Mouse (Mus musculus) intestine, embryonic 16.5 days (tissue): ENCODE measurements around the gene Il2rg. TPM values are rescaled to one million over a fixed set of nuclear protein-coding genes. Genes with fewer than 3 reads are reported as not detected.

Experiments
- ATAC-seq: fragments of 200-750 bp; cut with Nextera tagmentation; 2 replicates; pipeline ENCODE4 v1.8.0; 2017; ENCODE audit warnings: moderate TSS enrichment, moderate library complexity
- H3K27ac ChIP-seq: fragments of 300-500 bp; sonication (generic); 2 replicates; pipeline ENCODE4 v1.5.1; 2014; ENCODE audit warnings: mild to moderate bottlenecking, low read length
- H3K27me3 ChIP-seq: fragments of 300-500 bp; sonication (generic); replicated peaks from 2 replicates; pipeline ENCODE4 v1.6.1; 2014; ENCODE audit warnings: low read length, control low read depth, mixed read lengths; ENCODE audit not compliant: control insufficient read depth, insufficient read depth
- H3K36me3 ChIP-seq: fragments of 300-500 bp; sonication (generic); 2 replicates; pipeline ENCODE4 v1.6.1; 2014; ENCODE audit warnings: low read length, control low read depth; ENCODE audit not compliant: control insufficient read depth, insufficient read depth
- H3K4me1 ChIP-seq: fragments of 300-500 bp; sonication (generic); 2 replicates; pipeline ENCODE4 v1.6.1; 2014; ENCODE audit warnings: low read length, control low read depth, mixed read lengths; ENCODE audit not compliant: control insufficient read depth, insufficient read depth
- H3K4me2 ChIP-seq: fragments of 300-500 bp; sonication (generic); 2 replicates; pipeline ENCODE4 v1.6.1; 2014; ENCODE audit warnings: low read depth, low read length, control low read depth
- H3K4me3 ChIP-seq: fragments of 300-500 bp; sonication (generic); 2 replicates; pipeline ENCODE4 v1.5.1; 2014; ENCODE audit warnings: mild to moderate bottlenecking, low read length
- H3K9ac ChIP-seq: fragments of 300-500 bp; sonication (generic); 2 replicates; pipeline ENCODE4 v1.6.1; 2014; ENCODE audit warnings: low read depth, low read length
- H3K9me3 ChIP-seq: fragments of 300-500 bp; sonication (generic); 2 replicates; pipeline ENCODE4 v1.6.1; 2016; ENCODE audit warnings: low read length, control low read depth; ENCODE audit not compliant: control insufficient read depth
- WGBS: fragments of 180-500 bp; shearing (Covaris S2); extraction: QIAGEN DNeasy Blood & Tissue Kit; methylation state at CpG from one replicate; pipeline ENCODE4 v1.1.7; 2014; 5-methylcytosine and 5-hydroxymethylcytosine counted together
- polyA plus RNA-seq: library from polyadenylated mRNA; unstranded; fragments of >200 nt; fragmentation: Nextera tagmentation; extraction: Ambion mirVana; gene quantifications from 2 replicates; pipeline ENCODE4 v1.2.1, GENCODE M21; 2015

Gene Il2rg
- polyA plus RNA-seq, 1 experiment from 2014 or later: 15.6 TPM

DNA sequence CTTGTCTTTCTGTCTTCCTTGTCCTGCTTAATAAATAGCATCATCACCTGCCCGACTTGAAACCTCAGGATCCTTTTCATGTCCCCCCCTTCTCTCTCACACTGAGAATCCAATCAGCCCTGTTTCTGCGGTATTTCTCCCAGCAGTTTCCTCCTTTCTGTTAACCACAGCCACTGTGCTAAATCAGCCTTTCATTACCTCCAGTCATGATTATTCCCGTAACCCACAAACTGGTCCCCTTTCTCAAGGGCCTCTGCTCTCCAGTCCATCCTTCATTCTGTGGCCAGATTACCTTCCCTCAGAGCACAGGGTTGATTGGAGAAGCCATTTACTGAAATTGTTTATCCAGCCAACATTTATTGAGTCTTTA, 685 bp upstream of the Il2rg start, which contains the start of gene Gm20489:
Gm20489 (minus strand) TSS at position 269 of the 370 bp plus-strand sequence.
- 49% methylated on average over 3 of the region's 3 CpGs for WGBS
- Histone ChIP-seq H3K4me1 (no peaks in the 10 kb centered on the region), H3K4me3 (no peak within 1 kb of the TSS), H3K27ac (no peak within 1 kb of the TSS), H3K9me3 (no peaks in the 10 kb centered on the region), H3K4me2 (no peak within 1 kb of the TSS), H3K9ac (no peak within 1 kb of the TSS), H3K27me3 (no peaks in the 10 kb centered on the region), H3K36me3 (no peaks in the 10 kb centered on the region)
- no peak for ATAC-seq

DNA sequence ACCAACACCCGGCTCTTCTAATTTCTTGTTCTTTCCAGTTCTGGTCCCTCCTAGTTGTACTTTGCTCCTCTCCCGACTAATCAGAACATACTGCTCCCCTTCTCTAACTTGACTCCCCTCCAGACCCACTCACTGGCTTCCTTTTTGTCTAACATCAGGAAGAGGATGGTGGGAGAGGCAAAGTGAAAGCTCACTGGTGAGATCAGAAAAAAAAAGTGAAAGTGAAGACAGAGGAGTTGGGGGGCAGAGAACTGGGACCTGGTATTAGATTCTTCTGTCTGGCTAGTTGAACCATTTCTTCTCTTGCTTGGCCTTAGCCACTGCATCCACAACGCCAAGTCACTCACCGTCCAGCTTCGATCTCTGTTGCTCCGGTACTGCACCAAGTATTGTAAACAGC, 1.4 kb downstream of the Il2rg start:
- H3K27me3 ChIP-seq: no peaks in the 10 kb centered on the region
- WGBS: 90% methylated on average over 6 of the region's 6 CpGs
- no peaks in the 10 kb centered on the region for H3K4me1 ChIP-seq
- H3K4me3 ChIP-seq: no peak overlapping the region
- H3K4me2 ChIP-seq: no peak overlapping the region
- ATAC-seq: no peak
- no peak overlapping the region for H3K9ac ChIP-seq
- no peaks in the 10 kb centered on the region for H3K9me3 ChIP-seq
- H3K36me3 ChIP-seq: no peaks in the 10 kb centered on the region
- no peak overlapping the region for H3K27ac ChIP-seq

GRCm38 (mm10) chrX:101263892-101264291, 4.2 kb downstream of the Il2rg start, which contains the start of gene Gm614:
Gm614 (minus strand) TSS chrX:101263992.
- no peaks in the 10 kb centered on the region for H3K36me3 ChIP-seq
- no peak within 1 kb of the TSS for H3K9ac ChIP-seq
- H3K27me3 ChIP-seq: no peaks in the 10 kb centered on the region
- ATAC-seq: no peak
- H3K9me3 ChIP-seq: no peaks in the 10 kb centered on the region
- H3K27ac ChIP-seq: no peak within 1 kb of the TSS
- H3K4me1 ChIP-seq: peaks cover 13% of the 10 kb centered on the region
- no peak within 1 kb of the TSS for H3K4me3 ChIP-seq
- H3K4me2 ChIP-seq: no peak within 1 kb of the TSS
- 88% methylated on average over 1 of the region's 1 CpGs for WGBS

DNA sequence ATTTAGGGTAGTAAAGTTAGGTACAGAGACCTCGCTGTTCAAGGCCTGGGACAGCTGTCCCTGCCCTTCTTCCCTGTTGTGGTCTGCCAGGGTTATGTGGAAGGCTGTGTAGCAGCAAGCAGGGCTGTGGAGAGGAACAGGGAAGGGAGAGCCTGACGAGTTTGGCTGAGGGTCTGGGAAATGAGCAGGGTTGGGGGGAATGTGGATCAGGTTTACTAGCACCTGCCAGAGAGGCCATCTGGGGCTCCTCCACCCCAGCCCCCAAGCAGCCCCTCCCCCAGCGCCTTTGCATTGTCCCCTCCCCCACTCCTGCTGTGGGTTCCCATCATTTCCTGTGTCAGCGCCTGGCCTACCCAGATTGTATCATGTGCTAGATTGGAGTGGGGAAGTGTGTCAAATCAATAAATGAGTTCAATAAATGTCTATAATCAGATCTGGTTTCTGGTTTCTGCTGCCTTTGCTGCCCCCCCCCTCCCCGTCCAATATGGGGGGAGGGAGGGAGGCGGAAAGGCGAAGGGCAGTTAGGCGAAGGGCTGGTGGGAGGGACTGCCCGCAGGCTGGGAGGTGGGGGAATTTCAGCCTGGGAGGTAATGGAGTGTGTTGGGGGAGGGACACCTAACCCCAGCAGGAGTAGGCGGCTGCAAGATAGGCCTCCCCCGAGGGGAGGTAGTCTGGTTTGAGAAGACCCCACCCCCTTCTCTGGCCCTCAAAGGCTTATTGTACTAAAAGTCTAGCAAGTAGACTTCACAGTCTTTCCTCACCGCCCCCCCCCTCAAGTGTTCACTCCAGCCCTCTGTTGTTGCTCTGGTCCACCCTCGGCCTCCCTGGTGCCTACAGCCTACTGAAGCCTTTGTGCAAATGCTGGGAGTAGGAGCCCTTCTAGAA, 7.4 kb downstream of the Il2rg start:
- Histone ChIP-seq H3K4me2 (0 out of 2 replicates have a peak overlapping the region, but pooled peaks have one; percentile 6), H3K4me1 (peaks cover 13% of the 10 kb centered on the region), H3K27me3 (0 out of 2 replicates have a peak, but pooled peaks cover under 1% of the 10 kb centered on the region), H3K27ac (peak overlapping the region; percentile 45), H3K4me3 (no peak overlapping the region), H3K9ac (no peak overlapping the region), H3K36me3 (no peaks in the 10 kb centered on the region), H3K9me3 (no peaks in the 10 kb centered on the region)
- ATAC-seq: peak; percentile 66
- WGBS: 31% methylated on average over 10 of the region's 13 CpGs

GRCm38 (mm10) chrX:101256603-101257002, 11.5 kb downstream of the Il2rg start:
- WGBS: 83% methylated on average over 13 of the region's 13 CpGs
- Histone ChIP-seq H3K9me3 (no peaks in the 10 kb centered on the region), H3K27ac (no peak overlapping the region), H3K4me3 (no peak overlapping the region), H3K27me3 (0 out of 2 replicates have a peak, but pooled peaks cover 3% of the 10 kb centered on the region), H3K4me2 (no peak overlapping the region), H3K36me3 (no peaks in the 10 kb centered on the region), H3K9ac (no peak overlapping the region), H3K4me1 (peaks cover 13% of the 10 kb centered on the region)
- no peak for ATAC-seq

DNA sequence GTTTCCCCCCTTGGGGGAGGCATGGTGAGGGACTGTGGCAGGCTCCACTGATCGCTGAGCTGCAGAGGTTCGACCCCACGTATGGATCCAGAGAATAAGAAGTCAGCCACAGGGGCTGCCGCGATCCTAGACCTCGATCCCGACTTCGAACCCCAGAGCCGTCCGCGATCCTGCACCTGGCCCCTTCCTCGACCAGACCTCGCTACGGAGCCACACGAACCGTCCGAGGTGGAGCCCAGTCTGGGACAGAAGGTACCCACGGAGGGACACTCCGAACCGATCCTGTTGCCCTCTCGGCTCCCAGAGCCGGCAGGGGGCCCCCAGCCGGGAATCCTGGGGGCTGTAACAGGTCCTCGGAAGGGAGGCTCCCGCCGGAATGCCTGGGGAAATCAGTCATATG, 13.3 kb downstream of the Il2rg start:
- H3K27me3 ChIP-seq: 0 out of 2 replicates have a peak, but pooled peaks cover 3% of the 10 kb centered on the region
- H3K36me3 ChIP-seq: no peaks in the 10 kb centered on the region
- H3K4me2 ChIP-seq: peak overlapping the region; percentile 65
- H3K4me3 ChIP-seq: peak overlapping the region; percentile 59
- no peaks in the 10 kb centered on the region for H3K4me1 ChIP-seq
- H3K9ac ChIP-seq: peak overlapping the region; percentile 73
- peak; percentile 36 for ATAC-seq
- H3K27ac ChIP-seq: peak overlapping the region; percentile 45
- no peaks in the 10 kb centered on the region for H3K9me3 ChIP-seq
- WGBS: 7% methylated on average over 26 of the region's 26 CpGs

DNA sequence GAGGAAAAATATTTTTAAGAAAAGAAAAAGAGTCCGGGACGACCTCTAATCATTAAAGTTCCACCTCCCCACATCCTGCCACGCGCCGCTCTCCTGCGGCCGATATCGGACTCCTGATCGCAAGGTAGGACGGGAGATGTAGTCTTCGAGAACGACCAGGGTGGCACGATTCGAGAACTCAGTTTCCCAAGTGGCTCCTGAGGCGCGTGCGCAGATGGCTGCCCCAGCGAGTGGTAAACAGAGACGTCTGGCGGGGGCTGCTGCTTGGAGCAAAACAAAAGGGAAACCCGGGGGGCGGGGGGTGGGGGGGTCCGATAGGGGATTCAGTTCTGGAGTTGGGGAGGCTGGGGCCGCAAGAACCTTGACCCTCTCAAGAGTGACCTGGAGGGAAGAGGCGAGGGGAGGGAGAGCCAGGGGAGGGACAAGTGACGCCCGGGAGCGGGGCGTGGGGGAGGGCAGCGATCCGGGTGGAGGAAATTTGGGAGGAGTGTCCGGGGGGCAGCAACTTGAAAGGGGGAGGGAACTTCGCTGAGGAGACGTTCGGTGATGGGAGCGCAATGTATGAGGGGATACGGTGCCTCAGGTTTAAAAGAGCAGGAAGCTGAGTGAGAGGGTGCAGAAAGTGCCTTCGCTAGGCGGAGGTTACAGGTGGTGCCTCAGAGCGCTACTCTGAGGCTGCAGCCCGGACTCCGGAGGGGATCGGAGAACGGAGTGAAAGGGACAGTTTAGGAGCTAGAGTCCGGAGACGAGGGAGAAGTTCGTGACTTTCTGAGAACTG, 13.9 kb downstream of the Il2rg start, which contains the start of gene Foxo4:
Foxo4 (plus strand) TSS at position 577 of the 778 bp plus-strand sequence.
- 20% methylated on average over 46 of the region's 47 CpGs for WGBS
- Histone ChIP-seq H3K9ac (peak within 1 kb of the TSS; percentile 73), H3K4me3 (peak within 1 kb of the TSS; percentile 59), H3K4me2 (peak within 1 kb of the TSS; percentile 65), H3K36me3 (no peaks in the 10 kb centered on the region), H3K9me3 (no peaks in the 10 kb centered on the region), H3K27ac (peak within 1 kb of the TSS; percentile 45), H3K4me1 (no peaks in the 10 kb centered on the region), H3K27me3 (0 out of 2 replicates have a peak, but pooled peaks cover 3% of the 10 kb centered on the region)
- peak; percentile 95 for ATAC-seq

GRCm38 (mm10) chrX:101245011-101245410, 23.0 kb downstream of the Il2rg start:
- Histone ChIP-seq H3K36me3 (no peaks in the 10 kb centered on the region), H3K27ac (no peak overlapping the region), H3K4me1 (no peaks in the 10 kb centered on the region), H3K9me3 (no peaks in the 10 kb centered on the region), H3K27me3 (no peaks in the 10 kb centered on the region), H3K4me3 (no peak overlapping the region), H3K9ac (no peak overlapping the region), H3K4me2 (no peak overlapping the region)
- WGBS: 36% methylated on average over 1 of the region's 1 CpGs
- no peak for ATAC-seq

DNA sequence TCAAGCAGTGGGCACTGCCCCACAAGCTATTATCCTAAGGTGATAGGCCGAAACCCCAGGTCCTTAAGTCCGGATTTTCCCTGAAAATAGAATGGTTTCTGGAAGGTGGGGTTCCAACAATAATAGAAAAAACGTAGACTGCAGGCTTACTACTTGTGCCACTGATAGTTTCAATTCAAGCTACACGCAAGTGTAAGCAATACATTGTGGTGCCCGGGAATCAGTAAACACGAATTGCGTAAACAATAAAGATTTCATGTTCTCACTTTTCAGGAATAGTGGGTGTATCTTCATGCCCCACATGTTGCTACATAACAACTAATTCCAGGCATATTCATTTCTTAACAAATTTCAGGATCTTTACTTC, 45.3 kb downstream of the Il2rg start:
- 26% methylated on average over 7 of the region's 7 CpGs for WGBS
- Histone ChIP-seq H3K27ac (peak overlapping the region; percentile 57), H3K9ac (peak overlapping the region; percentile 54; the same call in 1 of the 2 replicates), H3K27me3 (no peaks in the 10 kb centered on the region), H3K4me2 (peak overlapping the region; percentile 51), H3K36me3 (no peaks in the 10 kb centered on the region), H3K9me3 (no peaks in the 10 kb centered on the region), H3K4me1 (no peaks in the 10 kb centered on the region), H3K4me3 (peak overlapping the region; percentile 57)
- no peak for ATAC-seq
